Mouse (Mus musculus): ENCODE measurements around the gene Wnt5b.

DNA sequence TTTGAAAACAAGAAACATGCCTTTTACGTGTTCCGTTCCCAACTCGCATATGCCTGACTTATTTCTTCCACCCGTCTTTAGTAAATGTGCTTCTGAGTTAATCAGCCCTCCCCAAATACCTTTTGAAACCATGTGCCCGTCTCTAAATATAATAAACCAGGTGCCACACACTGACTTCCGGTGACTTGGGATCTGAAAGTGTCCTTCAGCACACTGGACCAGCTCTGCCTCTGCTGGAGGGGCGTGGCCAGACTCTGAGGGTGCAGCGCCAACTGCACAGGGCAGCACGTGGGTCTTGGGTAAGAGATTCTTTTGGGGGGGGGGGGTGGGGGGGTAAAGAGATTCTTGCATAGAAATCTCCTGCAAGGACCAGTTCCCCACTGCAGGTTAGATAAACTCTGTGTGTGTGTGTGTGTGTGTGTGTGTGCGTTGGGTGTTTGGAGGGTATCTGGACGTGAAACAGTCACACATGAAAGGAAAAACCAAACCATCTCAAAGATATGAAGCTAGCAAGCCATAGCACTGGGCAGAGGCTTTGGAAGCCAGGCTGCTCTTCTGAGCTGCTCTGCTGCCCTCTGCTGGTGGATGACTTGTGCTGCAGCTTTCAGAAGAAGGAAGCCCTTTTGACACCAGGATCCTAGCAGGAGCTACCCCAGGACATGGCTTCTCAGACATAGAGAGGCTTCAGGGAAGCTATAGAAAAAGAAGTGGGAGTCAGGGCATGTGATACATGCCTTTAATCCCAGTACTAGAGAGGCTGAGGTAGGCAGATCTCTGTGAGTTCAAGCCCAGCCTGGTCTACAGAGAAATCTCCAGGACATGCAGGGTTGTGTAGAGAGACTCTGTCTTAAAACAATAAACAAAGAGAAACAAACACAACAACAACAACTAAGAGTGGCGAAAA, 100.2 kb downstream of the Wnt5b start:
- TF ChIP-seq CTCF (IDR thresholded peaks at IDR 0.05; ENCODE audit: low read depth, low read length) (peak; percentile 88), POLR2AphosphoS5 (IDR thresholded peaks at IDR 0.05; ENCODE audit: insufficient replicate concordance, low read depth, low read length) (no peak), GATA1 (IDR thresholded peaks at IDR 0.05; ENCODE audit: borderline replicate concordance, low read length) (no peak), TAL1 (conservative IDR thresholded peaks at IDR 0.05; ENCODE audit: low read depth, low read length) (no peak)

All from G1E (cell line).